Mouse (Mus musculus) left cerebral cortex, adult 9 months (tissue): ENCODE measurements around the gene Heg1.

Experiments
- DNase-seq, 2 experiments: peaks; one replicate each; pipeline ENCODE4 v3.0.0; 2022; ENCODE audit warnings: low spot score in 2 of 2

Heg1 gene

DNA sequence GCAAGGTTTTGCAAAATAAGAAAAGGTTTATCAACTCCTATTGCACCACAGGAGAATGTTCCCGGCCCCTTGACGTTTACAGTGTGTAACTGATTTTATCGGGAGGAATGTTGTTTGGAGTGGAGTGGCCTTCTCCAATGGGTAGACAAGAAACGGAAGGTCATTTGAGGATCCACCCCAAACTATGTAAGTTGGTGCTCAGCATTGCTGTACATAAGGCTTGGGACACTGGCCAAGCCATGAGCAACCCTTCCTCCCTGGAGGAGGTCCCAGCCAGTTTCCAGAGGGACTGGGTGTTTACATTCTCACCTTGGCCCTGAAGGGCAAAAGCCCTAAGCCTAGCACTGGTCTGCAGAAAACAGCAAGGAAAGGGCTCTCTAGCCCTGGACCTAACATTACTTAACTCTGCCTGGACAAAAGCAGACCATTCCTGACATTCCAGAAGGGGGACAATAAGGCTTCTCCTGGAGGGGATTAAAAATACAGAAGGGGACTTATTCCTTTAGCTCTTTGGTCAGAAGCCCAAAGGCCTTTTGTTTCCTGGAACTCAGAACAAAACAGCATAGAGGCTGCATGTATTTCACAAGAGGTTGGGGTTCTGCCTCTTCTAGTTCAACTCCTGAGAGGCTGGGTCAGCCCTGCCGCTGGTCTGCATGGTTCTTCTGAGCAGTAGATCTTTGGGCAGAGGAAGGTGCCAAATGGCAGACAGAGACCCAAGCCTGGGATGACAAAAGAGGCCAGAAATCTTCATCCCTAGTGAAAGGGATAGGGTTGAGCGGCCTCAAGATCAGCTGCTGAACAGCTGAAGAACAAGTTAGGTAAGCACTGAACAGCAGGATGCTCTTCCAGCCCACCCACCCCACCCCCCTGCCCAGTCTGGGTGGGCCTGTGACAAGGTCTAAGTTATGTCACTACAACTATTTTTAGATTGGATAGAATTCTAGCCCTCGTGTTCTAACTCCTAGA lies 7.5 kb upstream of the Heg1 start:
- DNase-seq, result no peak

- no peak for DNase-seq
These were observed 6.9 kb upstream of the Heg1 start for GRCm38 (mm10) chr16:33677313-33677690.

DNA sequence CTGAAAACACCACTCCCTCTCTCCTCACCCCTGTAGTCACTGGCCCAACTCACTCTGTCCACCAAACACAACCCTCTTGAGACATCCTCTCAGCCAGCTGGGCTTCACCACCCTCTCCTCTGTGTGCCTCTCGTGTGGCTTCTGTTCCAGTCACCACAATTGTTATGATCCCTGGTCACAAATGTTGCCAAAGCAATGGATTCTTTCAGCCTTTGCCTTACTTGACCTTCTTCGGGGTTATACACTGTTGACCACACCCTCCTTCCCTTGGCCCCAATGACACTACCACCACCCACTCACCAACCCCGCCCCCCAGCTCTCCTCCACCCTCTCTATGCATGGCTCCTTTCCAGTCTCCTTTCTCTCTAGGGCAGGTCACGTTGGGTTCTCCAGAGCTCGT lies 6.3 kb upstream of the Heg1 start:
- DNase-seq, result no peak

DNA sequence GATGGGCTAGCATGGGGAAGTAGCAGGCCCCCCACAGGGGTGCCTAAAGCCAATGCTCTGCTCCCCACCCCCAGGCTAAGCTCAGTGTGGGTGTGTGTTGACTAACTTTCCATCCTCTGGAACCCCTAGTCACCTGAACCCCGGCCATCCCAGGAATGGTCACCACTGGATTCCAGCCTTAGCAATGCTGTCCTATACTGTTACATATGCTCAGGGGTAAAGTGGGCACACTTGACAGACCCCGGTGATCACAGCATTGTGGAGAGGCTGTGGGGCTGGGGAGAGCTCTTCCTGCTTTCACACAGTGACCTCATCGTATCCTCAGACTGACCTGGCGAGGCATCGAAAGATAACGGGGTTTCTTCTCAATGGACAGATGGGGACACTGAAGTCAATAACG lies 3.9 kb upstream of the Heg1 start:
- DNase-seq, result no peak

GRCm38 (mm10) chr16:33680816-33681215 lies 3.4 kb upstream of the Heg1 start:
- no peak for DNase-seq

DNA sequence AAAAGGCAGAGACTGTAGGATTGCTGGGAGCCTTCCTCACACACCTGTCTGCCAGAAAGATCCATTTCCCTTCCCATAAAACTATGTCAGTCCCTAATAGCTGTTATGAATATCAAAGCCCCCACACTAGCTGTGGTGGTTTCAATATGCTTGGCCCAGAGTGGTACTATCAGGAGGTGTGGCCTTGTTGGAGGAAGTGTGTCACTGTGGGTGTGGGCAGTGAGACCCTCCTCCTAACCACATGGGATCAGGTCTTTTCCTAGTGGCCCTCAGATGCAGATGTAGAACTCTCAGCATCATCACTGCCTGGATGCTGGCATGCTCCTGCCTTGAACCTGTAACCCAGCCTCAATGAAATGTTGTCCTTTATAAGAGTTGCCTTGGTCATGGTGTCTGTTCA lies 2.5 kb upstream of the Heg1 start:
- no peak for DNase-seq

DNA sequence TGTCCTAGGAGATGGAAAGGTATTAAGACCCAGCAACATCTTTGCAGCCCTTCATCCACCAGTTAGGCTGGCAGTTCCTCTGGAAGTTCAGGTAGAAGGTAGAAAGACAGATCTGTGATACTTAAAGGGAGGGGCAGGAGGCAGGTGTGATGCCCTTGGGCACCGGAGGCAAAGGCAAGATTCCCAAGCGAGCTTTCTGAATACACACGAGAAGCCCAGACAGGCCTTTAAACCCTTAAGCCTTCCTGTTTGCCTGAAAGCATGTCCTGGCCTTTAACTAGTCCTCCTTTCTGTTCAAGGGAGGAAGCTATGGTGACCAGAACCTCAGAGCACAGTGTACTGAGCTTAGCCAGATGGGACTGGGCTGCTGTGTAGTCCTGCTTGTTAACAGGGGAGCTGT lies 1.5 kb upstream of the Heg1 start:
- DNase-seq, result no peak

GRCm38 (mm10) chr16:33683206-33684161 lies 686 bp upstream of the Heg1 start:
- no peak for DNase-seq

DNA sequence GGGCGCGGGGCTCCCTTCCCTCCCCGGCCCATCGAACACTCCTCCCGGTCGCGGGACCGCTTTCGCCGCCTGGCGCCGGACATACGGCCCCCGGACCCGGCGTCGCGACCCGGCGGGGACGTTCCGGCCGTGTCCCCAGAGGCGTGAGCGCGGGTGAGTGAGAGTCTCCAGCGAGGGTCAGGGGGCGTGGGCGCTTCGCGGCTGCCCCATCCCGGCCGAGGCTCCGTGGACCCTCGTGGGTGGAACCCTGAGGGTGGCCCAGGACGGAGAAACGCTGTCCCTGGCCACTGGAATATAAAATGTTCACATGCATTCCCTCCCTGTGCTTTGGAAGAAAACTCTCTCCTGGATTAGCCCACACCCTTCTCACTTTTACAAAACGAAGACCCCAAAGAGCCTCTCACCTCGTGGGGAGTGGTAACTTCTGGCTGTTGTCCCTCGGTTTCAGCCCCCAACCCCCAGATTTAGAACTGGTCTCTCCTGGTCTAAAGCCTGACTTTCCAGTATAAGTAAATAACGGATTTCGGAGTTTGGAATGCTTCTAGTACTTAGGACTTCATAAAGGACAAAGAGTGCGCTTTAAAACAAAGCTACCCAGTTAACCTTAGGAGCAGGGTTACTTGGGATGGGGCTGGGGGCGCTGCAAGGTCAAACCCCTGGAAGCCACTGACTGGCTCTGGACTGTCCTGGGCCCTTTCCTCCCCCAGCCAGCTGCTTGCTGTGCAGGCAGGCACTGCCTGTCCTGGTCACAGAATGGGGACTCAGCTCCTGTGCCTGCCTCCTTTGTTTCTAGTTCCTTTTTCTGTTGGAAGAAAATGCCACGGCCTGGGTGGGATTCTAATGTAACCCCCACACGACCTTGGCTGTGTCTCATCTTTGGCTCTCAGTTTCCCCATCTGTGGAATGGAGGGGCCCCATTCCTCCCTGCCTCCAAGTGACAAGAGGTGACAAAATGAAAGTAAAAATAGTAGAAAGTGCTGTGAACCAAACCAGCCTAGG lies 832 bp downstream of the Heg1 start:
- no peak for DNase-seq

- DNase-seq, result no peak
These were observed 1.9 kb downstream of the Heg1 start for GRCm38 (mm10) chr16:33686056-33686455.

GRCm38 (mm10) chr16:33687724-33688123 lies 3.6 kb downstream of the Heg1 start:
- DNase-seq, result no peak

GRCm38 (mm10) chr16:33690975-33691747 lies 7.0 kb downstream of the Heg1 start:
- DNase-seq, result no peak

DNA sequence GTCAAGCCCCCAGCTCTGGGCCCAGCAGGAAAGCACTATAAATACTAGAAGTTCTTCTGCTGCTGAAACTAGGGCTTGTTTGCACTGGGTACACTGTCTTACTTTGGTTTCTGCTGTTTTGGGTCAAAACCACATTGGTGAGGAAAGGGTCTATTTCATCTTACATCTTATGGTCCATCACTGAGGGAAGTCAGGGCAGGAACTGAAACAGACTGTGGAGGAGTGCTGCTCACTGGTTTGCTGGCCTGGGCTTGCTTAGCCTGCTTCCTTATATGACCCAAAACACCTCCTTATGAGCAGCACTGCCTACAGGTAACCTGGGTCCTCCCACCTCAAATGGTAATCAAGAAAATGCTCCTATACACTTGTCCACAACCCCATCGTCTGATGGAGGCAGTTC lies 9.4 kb downstream of the Heg1 start:
- DNase-seq, result no peak

GRCm38 (mm10) chr16:33696811-33697575 lies 12.8 kb downstream of the Heg1 start:
- no peak for DNase-seq

- no peak for DNase-seq
These were observed 13.6 kb downstream of the Heg1 start for GRCm38 (mm10) chr16:33697576-33698276.

GRCm38 (mm10) chr16:33698277-33698790 lies 14.2 kb downstream of the Heg1 start:
- no peak for DNase-seq

GRCm38 (mm10) chr16:33700584-33700983 lies 16.4 kb downstream of the Heg1 start:
- DNase-seq, result no peak

DNA sequence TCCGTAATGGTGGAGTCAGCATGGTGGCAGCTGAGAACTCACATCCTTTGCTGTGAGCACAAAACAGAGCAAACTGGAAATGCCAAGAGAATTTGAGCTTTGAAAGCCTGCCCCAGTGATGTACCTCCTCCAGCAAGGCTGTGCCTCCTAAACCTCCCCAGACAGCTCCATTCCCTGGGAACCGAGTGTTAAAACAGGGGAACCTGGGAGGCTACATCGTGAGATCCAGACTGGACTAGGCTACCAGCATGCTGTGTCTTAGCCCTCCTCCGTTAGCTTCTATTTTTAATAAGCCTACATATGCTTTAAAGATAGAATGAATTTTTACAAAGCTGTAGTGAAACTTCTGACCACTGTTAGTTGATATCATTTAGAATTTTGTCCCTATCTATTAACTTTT lies 17.7 kb downstream of the Heg1 start:
- no peak for DNase-seq

- DNase-seq, result no peak
These were observed 20.1 kb downstream of the Heg1 start for GRCm38 (mm10) chr16:33704289-33704688.
